Mouse (Mus musculus): Measurements from ENCODE around the gene Slc2a13.
A peak's percentile ranks its signal among the peaks of the same experiment; 100 is the strongest.

Slc2a13 gene

DNA sequence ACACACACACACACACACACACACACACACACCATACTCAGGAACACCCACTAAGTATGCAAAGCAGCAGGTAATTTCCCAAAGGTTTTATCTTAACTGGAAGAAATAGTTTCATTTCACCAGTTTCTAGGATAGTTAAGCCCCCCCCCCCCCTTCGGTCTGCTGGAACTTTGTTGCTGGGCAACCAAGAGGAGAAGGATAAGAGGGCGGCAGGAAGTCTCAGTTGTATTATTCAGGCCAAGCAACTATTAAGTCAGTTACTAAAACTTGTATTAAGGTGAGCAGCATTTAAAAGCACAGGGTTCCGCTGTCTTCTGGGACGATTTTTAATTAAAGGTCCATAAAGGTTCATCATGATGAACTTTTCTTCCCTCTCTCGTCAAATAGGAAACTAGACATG lies 198.6 kb downstream of the Slc2a13 start:
- DNase-seq (ENCODE audit: low read depth, low spot score) = no peak

DNA sequence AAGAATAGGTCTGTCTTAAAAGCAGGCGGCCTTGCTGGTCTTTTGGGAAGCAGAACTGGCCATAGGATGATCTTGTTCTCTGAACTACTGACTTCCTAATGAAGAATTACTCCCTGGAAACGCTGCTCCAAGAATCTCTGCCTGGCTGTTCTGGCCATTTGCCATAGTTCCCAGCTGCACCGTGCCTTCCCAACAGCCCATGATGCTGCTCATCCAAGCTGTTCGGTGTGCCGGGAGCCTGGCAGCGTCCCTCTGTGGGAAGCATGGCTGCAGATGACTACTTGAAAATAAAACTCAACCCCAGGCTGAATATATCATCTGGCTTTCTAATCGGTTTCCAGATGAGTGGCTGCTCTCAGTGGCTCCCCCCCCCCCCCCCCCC lies 199.9 kb downstream of the Slc2a13 start:
- DNase-seq (ENCODE audit: low read depth, low spot score) = peak; percentile 55

DNA sequence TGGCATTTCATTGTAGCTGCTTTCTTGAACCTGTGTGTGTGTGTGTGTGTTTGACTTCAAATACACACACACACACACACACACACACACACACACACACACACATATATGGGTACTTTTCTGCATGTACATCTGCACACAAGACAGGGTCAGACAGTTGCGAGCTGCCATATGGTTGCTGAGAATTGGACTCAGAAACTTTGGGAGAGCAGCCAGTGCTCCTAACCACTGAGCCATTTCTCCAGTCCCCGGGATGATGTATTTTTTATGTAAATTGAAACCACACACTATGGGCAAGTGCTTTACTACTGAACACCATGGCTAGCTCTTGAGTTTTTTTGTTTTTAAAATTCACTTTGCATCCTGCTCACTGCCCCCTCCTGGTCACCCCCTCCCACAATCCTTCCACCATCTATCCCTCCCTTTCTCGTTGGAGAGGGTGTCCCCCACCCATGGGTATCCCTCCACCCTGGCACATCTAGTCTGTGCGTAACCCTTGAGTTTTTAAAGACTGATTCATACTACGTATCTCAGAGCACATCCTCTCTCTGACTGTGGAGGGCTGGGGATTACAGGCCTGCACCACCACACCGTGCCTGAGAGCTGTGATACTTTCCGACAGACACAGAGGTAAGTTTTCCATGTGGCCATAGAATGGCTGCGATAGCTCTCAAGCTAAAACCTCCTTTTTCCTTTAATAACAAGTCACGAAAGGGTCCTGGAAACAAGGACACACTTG lies 200.4 kb downstream of the Slc2a13 start:
- no peak for DNase-seq (ENCODE audit: low read depth, low spot score)

DNA sequence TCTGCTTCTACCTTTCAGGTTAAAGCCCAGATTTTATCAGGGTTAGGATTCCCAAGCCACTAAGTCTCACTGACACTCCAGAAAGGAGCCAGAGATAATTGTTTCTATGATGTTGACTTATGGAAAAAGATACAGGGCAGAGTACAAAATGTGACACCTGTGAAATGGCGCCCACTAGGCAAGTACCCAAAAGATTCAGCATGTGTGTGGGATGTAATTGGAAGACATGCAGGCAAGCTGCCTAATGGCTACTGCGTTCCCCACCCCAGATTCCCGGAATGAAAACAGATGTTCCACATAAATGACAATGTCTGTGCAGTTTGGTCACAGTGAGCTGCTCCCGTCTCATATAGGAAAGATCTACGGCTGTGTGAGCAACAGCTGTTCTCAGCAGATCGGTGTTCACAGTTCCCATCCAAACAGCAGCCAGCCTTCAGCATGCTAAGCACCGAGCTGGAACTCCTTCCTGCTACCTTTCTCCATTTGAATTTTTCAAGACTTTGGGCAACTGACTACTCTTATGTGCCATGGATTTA lies 201.1 kb downstream of the Slc2a13 start:
- no peak for DNase-seq (ENCODE audit: low read depth, low spot score)

DNA sequence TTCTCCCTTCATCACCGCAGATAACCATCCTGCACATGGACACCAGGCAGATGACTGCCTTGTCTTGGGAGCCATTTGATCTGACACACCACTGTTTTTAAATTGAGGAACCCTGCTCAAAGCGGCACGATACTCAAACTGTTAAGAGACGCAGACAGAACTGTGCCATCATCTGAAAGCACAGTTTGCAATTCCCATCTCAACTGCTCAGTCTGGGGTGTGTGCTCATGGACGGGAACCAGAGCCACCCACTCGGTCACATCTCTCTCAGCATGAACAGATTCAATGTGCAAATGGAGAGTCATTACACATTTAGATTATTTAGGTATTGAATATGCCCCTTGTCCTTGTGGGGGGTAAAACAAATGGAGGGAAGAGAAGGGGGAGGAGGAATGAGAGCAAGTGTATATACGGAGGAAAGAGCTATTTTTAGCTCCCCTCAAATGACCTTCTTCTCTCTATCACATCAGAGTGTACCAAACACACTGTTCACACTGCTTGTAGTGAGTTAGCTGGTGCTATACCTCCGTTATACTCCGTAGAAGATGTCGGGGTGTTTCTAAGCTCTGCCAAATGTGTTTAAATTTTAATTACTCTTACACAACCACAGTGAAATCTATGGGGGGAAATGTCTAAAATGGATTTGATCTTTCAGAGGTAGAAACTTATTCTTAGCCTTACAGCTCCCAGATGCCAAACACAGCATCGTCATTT lies 203.2 kb downstream of the Slc2a13 start:
- DNase-seq (ENCODE audit: low read depth, low spot score) = no peak

DNA sequence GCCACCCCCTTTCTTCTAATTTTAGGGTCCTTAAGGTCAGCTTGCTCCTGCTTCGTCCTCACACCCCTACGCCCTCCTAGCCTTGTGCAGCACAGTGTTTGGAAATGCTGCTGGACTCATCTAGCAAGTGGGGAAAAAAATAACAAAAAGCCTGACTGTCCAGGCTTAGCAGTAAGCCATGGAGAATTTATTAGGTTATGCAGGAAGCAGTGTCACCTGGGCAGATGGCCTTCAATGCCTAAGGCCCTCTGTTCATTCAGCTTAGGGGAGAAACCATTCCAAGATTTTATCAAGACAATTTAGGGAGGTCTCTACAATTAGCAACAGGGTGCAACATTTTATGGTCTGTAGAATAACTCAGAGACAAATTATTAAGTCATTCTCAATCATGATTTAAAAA lies 212.6 kb downstream of the Slc2a13 start:
- DNase-seq (ENCODE audit: low read depth, low spot score) = no peak

DNA sequence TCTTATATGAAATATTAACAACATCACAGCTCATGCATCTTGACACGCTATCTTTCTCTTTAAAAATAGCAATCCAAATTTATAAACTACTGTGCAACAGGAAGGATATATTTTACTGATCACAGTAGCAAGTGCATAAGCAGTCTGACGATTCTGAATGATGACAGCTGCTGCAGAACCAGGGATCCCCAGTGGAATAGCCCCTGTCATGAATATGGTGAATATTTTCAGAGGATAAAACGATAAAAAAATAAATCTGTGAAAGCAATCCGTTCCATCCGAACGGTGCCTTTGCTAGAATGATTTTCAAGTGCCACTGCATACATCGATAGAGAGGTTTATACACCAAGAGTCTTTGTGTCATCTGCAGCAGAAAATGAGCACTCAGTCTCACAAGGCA lies 222.1 kb downstream of the Slc2a13 start:
- no peak for DNase-seq (ENCODE audit: low read depth, low spot score)

DNA sequence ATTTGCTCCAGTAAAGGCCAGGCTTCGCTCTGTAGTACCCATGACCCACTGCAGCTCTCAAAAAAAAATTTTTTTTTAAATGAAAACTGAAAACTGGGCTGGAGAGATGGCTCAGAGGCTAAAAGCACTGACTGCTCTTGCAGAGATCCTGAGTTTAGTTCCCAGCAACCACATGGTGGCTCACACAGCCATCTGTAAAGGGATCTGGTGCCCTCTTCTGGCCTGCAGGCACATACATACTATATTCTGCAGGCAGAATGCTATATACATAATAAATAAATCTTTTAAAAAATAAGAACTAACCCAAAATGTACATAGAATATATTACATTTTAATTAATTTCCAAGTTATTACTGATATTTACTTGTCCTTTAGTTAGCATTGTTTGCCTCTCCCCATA lies 234.7 kb downstream of the Slc2a13 start:
- no peak for DNase-seq (ENCODE audit: low read depth, low spot score)

DNA sequence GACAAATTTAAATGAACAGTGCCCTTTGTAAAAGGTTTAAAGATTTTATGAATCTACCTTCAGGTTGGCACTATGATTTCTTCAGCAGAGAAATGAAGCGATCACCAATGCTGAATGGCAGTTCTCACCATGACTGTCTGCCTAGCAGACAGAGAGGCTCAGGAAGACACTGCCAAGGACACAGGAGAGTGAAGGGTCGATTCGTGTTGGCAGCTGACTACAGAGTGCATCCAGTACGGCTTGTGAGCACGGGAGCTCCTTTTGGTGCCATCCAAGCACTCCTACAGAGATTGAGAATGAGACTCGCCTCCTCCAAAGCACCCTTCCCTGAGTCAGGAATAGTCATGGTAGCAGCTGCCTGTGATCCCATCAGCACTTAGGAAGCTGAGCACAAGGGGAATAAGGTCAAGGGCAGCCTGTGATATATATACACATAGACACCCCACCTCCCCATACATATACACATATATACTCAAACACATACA lies 238.6 kb downstream of the Slc2a13 start:
- DNase-seq (ENCODE audit: low read depth, low spot score) = no peak

DNA sequence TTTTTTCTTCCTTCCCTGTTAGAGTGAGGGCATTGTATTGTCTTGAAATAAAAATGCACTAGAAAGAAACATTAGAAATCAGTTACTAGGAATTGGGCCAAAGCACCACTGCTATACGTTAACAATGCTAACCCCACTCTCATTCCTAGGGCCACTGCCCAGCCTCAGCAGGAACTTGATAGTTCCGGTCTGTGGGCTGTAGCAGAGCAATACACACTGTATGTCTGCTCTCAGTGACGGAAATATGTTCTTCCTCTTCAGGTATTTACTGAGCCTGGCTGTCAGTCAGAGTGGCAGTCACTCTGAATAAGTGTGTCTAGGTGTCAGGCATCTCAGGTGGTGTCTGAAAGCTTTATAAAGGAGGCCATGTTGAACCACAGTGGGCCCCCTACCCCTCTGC lies 245.3 kb downstream of the Slc2a13 start:
- no peak for DNase-seq (ENCODE audit: low read depth, low spot score)

DNA sequence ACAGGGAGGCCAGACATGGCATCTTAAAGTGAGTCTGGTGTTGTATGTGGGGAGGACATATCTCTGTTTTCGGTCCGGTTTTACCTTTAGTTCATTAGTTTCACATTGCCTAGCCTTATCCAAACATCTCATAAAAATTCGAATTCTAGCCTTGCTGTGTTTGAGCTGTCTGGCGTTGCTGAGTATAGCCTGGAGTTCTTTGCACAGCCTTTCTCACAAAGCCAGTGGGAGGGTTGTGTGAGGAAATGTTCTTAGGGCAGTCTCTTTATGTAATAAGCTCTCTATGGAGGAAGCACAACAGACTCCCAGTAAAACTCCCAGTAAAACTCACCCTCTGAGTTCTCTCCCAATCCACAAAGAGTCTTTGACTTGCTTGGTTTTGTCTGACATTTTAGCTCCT lies 246.0 kb downstream of the Slc2a13 start:
- no peak for DNase-seq (ENCODE audit: low read depth, low spot score)

DNA sequence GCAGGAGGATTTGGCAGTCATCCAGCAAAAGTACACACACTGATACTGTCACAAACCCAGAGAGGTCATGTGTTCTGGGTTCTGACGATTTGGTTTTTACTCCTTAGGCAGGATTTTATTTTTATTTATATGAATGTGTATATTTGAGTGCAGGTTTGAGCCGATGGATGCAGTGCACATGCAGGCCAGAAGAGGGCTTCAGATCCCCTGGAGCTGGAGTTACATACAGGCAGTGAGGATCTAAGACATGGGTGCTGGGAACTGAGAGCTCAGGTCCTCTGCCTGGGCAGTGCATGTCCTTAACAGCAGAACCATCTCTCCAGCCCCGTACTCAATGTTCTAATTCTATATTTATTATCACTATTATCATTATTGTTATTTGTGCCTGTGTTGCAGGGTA lies 253.7 kb downstream of the Slc2a13 start:
- no peak for DNase-seq (ENCODE audit: low read depth, low spot score)

DNA sequence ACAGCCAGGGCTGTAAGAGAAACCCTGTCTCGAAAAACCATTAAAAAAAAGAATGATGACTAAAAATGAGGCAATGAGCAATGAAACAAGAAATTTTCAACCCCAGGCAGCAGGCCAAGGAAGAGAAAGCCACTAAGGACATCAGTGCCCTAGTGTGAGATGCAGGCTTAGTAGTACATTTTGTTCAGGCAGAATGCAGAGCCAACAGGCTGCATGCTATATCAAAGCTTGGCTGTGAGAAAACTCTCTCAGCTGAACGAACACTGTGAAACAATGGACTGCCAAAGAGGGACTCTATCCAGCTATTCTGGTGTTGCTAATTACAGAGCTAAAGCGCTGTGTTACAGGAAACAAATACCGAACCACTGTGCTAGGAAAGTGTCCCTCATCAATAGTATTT lies 256.1 kb downstream of the Slc2a13 start:
- peak; percentile 70 for DNase-seq (ENCODE audit: low read depth, low spot score)

DNA sequence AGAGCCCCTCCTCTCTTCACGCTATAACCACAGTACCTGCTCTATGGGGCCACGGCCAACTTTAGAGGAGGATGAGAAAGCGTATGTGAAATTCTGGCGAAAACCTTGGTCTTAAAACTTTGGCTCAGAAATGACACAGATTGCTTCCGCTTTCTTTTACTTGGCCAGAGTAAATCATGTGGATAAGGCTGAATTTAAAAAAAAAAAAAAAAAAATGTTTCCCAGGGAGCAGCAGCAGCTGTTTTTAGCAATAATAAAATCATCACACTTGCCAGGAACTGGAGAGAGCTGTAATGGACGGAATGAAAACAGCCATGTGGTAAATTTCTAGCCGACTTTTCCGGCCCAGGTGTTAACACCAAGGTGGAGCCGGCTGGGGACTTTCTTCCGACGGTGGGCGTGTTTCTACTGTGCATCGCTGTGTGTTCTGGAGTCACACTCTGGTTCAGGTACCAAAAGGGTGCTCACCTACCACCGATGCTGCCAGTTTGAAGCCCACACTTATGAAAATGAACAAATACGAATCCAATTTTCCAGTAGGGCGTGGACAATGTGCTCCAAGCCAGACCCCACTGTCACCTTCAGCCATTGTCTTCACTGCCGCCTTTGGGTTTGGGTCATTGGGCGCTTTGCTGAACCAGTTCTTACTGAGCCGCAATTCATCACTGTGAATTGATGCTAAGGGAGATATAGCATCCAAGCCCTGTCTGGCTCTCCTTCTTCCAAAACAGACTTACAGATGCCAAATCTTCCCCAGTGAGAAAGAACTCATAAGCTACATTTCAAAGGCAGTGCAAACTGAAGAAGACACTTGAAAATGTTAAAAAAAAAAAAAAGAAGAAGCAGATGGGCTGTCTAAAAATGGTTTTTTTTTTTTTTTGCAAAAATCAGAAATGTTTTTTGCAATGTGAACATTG lies 258.4 kb downstream of the Slc2a13 start:
- peak; percentile 26 for DNase-seq (ENCODE audit: low read depth, low spot score)

DNA sequence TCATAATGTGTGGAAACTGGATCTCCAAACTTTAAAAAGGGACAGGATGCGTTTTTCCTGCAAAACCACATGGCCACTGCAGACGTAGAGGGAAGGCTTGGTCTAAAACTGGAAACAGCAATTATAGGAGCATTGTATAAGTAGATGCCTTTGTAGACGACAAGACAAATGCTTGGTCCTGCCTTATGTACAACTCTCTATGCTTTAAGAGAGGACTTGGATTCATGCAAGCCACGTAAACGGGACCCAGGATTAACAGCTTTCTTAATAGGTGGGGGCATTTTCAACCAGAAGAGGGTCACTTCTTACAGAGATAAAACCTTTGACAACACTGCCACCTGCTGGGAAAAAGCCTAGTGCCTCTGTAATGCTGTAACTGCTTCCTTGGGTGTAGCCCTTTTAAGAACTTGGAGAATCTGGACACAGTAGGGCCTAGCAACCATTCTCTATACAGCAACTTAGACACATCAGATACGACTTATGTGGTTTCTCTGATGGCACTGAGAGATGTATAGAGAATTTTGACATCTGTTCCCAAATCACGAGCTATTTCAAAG lies 268.7 kb downstream of the Slc2a13 start:
- peak; percentile 37 for DNase-seq (ENCODE audit: low read depth, low spot score)

DNA sequence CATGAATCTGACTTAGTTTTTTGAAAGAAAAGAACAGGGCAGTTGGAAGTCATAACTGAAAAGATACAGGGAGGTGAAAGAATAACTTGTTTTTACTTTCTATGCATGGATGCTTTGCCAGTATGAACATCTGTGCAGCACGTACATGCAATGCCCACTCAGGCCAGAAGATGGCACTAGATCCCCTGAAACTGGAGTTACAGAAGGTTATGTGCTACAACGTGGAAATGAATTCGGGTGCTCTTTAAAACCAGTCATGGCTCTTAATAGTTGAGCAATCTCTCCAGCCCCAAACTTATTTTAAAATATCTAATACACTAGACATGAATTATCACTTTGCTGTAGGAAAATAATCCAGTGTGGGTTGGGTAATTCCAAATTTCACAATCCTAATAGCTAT lies 271.7 kb downstream of the Slc2a13 start:
- peak; percentile 77 for DNase-seq (ENCODE audit: low read depth, low spot score)

DNA sequence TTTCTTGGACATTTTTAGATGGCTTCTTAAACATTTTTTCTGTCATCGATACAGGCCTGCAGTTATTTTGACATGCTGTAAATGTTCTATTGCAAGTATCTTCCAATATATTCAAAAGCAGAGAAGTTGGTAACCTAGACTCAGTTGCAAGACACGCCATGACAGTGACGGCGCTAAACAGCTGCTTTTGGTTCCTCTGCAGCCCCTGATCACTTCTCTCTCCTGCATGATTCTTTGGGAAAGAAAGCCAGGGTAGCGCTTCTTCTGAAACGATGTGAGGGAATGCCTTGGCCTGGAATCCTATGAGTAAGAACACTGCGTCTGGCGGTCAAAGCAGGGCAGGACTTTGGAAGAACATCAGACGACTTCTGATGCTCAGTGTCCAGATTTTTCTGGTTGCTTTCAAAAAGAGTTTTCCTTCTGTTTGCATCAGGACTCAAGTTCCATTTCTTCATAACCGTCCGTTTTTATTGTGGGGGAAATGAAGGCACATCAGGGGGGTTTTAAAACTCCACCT lies 273.7 kb downstream of the Slc2a13 start:
- DNase-seq (ENCODE audit: low read depth, low spot score) = peak; percentile 74

DNA sequence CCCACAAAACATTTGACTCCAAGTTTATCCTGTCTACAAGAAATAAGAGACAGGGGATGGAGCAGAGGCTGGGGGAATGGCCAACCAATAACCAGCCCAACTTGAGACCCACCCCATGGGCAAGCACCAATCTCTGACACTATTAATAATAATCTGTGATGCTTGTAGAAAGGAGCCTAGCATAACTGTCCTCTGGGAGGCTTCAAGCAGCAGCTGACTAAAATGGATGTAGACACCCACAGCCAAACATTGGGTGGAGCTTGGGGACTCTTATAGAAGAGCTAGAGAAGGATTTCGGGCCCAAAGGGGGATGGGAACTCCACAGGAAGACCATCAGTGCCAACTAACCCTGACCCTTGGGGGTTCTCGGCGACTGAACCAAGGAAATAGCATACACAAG lies 289.6 kb downstream of the Slc2a13 start:
- no peak for DNase-seq (ENCODE audit: low read depth, low spot score)

DNA sequence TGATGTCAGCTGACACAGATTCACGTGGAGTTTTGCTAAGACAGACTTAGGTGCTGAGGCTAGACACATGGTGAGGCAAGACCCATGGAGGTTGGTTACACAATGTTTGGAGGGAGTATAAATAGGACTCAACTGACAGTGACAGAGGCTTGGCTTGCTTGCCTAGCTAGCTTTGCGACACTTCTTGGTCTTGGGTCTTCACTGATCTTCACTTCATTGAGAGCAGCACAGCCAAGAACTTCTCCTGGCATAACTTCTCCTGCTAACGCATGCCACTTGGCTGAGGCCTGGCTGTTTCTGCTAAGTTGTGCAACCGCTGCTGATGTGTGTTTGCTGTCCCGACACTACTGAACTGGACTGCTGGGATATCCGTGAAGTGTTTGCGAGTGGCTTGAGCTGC lies 290.2 kb downstream of the Slc2a13 start:
- DNase-seq (ENCODE audit: low read depth, low spot score) = peak; percentile 90

DNA sequence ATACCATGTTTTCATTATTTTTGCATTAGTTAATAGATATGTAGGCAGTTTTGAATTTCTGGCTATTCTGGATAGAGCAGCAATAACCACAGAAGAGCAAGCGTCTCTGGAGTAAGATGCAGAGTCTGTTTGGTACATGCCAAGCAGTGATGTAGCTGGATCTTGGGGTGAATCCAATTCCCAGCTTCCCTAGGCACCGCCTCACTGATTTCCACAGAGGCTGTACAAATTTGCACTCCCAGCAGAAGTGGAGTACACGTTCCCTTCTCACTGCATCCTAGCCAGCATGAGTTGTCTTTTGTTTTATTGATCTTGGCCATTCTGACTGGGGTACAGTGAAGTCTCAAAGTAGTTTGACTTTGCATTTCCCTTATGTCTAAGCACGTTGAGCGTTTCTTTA lies 291.5 kb downstream of the Slc2a13 start:
- DNase-seq (ENCODE audit: low read depth, low spot score) = peak; percentile 42

DNA sequence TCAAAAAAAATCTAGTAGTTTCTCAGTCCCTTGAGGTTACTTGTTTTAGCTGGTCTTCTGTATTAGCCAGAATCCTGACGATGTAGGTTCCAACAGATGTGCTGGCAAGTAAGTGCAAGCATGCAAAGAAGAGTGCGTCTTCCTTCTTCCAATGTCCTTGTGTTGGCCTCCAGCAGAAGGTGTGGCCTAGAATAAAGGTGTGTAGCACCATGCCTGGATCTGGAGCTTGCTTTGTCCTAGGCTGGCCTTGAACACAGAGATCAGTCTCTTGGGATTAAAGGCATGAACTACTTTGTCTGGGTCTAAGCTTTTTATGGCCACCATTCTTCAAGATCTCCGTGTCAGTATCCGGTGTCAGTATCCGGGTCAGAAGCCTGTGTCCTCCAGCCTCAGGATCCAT lies 293.5 kb downstream of the Slc2a13 start:
- DNase-seq (ENCODE audit: low read depth, low spot score) = no peak
